Mouse (Mus musculus) heart, embryonic 16.5 days (tissue): Measurements from ENCODE around the gene Prr19. TPM values are rescaled to one million over a fixed set of nuclear protein-coding genes. Genes with fewer than 3 reads are reported as not detected.
"Not testable (repeated sequence)": the region's sequence is repeated elsewhere in the genome, so short reads cannot be mapped to it uniquely, and the experiment has no call there.

Experiments
- ATAC-seq: fragments of 200-750 bp; cut with Nextera tagmentation; replicated peaks from 2 replicates; pipeline ENCODE4 v1.8.0; 2017; ENCODE audit warnings: moderate number of reproducible peaks; ENCODE audit not compliant: insufficient read depth, low FRiP score; ENCODE audit errors: extremely low read depth
- H3K27ac ChIP-seq: fragments of 300-500 bp; sonication (generic); 2 replicates; pipeline ENCODE4 v1.5.1; 2014; ENCODE audit warnings: mild to moderate bottlenecking, low read length, control low read depth, moderate library complexity
- H3K27me3 ChIP-seq: fragments of 300-500 bp; sonication (generic); 2 replicates; pipeline ENCODE4 v1.6.1; 2014; ENCODE audit warnings: low read length, mixed read lengths; ENCODE audit not compliant: control insufficient read depth, insufficient read depth
- H3K36me3 ChIP-seq: fragments of 300-500 bp; sonication (generic); 2 replicates; pipeline ENCODE4 v1.6.1; 2014; ENCODE audit not compliant: control insufficient read depth, insufficient read depth
- H3K4me1 ChIP-seq: fragments of 300-500 bp; sonication (generic); 2 replicates; pipeline ENCODE4 v1.6.1; 2014; ENCODE audit warnings: low read length, mixed read lengths; ENCODE audit not compliant: control insufficient read depth, insufficient read depth
- H3K4me2 ChIP-seq: fragments of 300-500 bp; sonication (generic); 2 replicates; pipeline ENCODE4 v1.6.1; 2014; ENCODE audit warnings: low read depth, mild to moderate bottlenecking, control low read depth, low read length
- H3K4me3 ChIP-seq: fragments of 300-500 bp; sonication (generic); 2 replicates; pipeline ENCODE4 v1.5.1; 2014; ENCODE audit warnings: mild to moderate bottlenecking, control low read depth, low read length
- H3K9ac ChIP-seq: fragments of 300-500 bp; sonication (generic); 2 replicates; pipeline ENCODE4 v1.6.1; 2014; ENCODE audit warnings: low read length, control low read depth
- H3K9me3 ChIP-seq: fragments of 300-500 bp; sonication (generic); replicated peaks from 2 replicates; pipeline ENCODE4 v1.6.1; 2016; ENCODE audit warnings: low read length; ENCODE audit not compliant: control insufficient read depth
- WGBS: fragments of 180-500 bp; shearing (Covaris S2); extraction: QIAGEN DNeasy Blood & Tissue Kit; methylation state at CpG from one replicate; pipeline ENCODE4 v1.1.7; 2014; 5-methylcytosine and 5-hydroxymethylcytosine counted together
- polyA plus RNA-seq: library from polyadenylated mRNA; unstranded; fragments of >200 nt; fragmentation: Nextera tagmentation; extraction: Ambion mirVana; gene quantifications from 2 replicates; pipeline ENCODE4 v1.2.1, GENCODE M21; 2015

Gene Prr19
- polyA plus RNA-seq, 1 experiment from 2014 or later: not detected

GRCm38 (mm10) chr7:25323219-25323618 is 22.0 kb downstream of the Prr19 start:
- WGBS: 95% methylated on average over 2 of the region's 2 CpGs
- H3K9me3 ChIP-seq: no peaks in the 10 kb centered on the region
- no peaks in the 10 kb centered on the region for H3K27me3 ChIP-seq
- H3K36me3 ChIP-seq: no peaks in the 10 kb centered on the region; the same call in 1 of the 2 replicates
- H3K4me2 ChIP-seq: no peak overlapping the region
- H3K4me1 ChIP-seq: peaks cover 10% of the 10 kb centered on the region
- H3K4me3 ChIP-seq: no peak overlapping the region
- no peak overlapping the region for H3K27ac ChIP-seq
- no peak overlapping the region for H3K9ac ChIP-seq
- no peak for ATAC-seq

- H3K4me1 ChIP-seq, H3K27ac ChIP-seq, ATAC-seq, H3K9ac ChIP-seq, H3K9me3 ChIP-seq, H3K4me3 ChIP-seq, H3K4me2 ChIP-seq, H3K36me3 ChIP-seq, H3K27me3 ChIP-seq: not testable (repeated sequence)
- WGBS: 86% methylated on average over 6 of the region's 6 CpGs
Measured at GRCm38 (mm10) chr7:25325431-25325830, 24.2 kb downstream of the Prr19 start.

GRCm38 (mm10) chr7:25326233-25326632 is 25.0 kb downstream of the Prr19 start:
- 80% methylated on average over 8 of the region's 8 CpGs for WGBS
- Histone ChIP-seq H3K36me3 (peaks cover 3% of the 10 kb centered on the region), H3K4me1 (peaks cover 8% of the 10 kb centered on the region), H3K27ac (no peak overlapping the region), H3K4me3 (no peak overlapping the region), H3K4me2 (no peak overlapping the region), H3K9ac (no peak overlapping the region), H3K27me3 (no peaks in the 10 kb centered on the region), H3K9me3 (no peaks in the 10 kb centered on the region)
- ATAC-seq: no peak

- no peak overlapping the region for H3K4me3 ChIP-seq
- WGBS: 42% methylated on average over 16 of the region's 16 CpGs
- H3K36me3 ChIP-seq: peaks cover 16% of the 10 kb centered on the region
- H3K4me1 ChIP-seq: no peaks in the 10 kb centered on the region
- H3K9ac ChIP-seq: no peak overlapping the region
- ATAC-seq: peak; percentile 75
- H3K27me3 ChIP-seq: no peaks in the 10 kb centered on the region
- no peak overlapping the region for H3K4me2 ChIP-seq
- H3K9me3 ChIP-seq: no peaks in the 10 kb centered on the region
- no peak overlapping the region for H3K27ac ChIP-seq
Measured at GRCm38 (mm10) chr7:25333596-25334307, 32.5 kb downstream of the Prr19 start.

- peaks cover 16% of the 10 kb centered on the region for H3K36me3 ChIP-seq
Measured at GRCm38 (mm10) chr7:25334472-25334871, 33.3 kb downstream of the Prr19 start.

GRCm38 (mm10) chr7:25339329-25339728 is 38.1 kb downstream of the Prr19 start:
- Histone ChIP-seq H3K9me3 (no peaks in the 10 kb centered on the region), H3K9ac (no peak overlapping the region), H3K4me1 (no peaks in the 10 kb centered on the region), H3K27me3 (no peaks in the 10 kb centered on the region), H3K36me3 (peaks cover 17% of the 10 kb centered on the region), H3K4me2 (no peak overlapping the region), H3K27ac (no peak overlapping the region), H3K4me3 (no peak overlapping the region)
- WGBS: 88% methylated on average over 9 of the region's 9 CpGs
- ATAC-seq: no peak

More at GRCm38 (mm10) chr7:25334472-25334871, 33.3 kb downstream of the Prr19 start:
- no peaks in the 10 kb centered on the region for H3K27me3 ChIP-seq
- H3K27ac ChIP-seq: no peak overlapping the region
- H3K4me1 ChIP-seq: no peaks in the 10 kb centered on the region
- no peak overlapping the region for H3K9ac ChIP-seq
- H3K9me3 ChIP-seq: no peaks in the 10 kb centered on the region
- H3K4me3 ChIP-seq: no peak overlapping the region
- H3K4me2 ChIP-seq: no peak overlapping the region
- WGBS: 79% methylated on average over 12 of the region's 12 CpGs
- ATAC-seq: no peak

- H3K4me3 ChIP-seq: no peak overlapping the region
- H3K36me3 ChIP-seq: peaks cover 11% of the 10 kb centered on the region
- no peak overlapping the region for H3K27ac ChIP-seq
- no peaks in the 10 kb centered on the region for H3K4me1 ChIP-seq
- no peaks in the 10 kb centered on the region for H3K9me3 ChIP-seq
- ATAC-seq: no peak; the same call in 1 of the 2 replicates
- H3K27me3 ChIP-seq: no peaks in the 10 kb centered on the region
- no peak overlapping the region for H3K4me2 ChIP-seq
- H3K9ac ChIP-seq: no peak overlapping the region
- WGBS: 80% methylated on average over 20 of the region's 20 CpGs
Measured at GRCm38 (mm10) chr7:25341000-25341784, 40.0 kb downstream of the Prr19 start.

GRCm38 (mm10) chr7:25348861-25349260 is 47.6 kb downstream of the Prr19 start:
- H3K4me2 ChIP-seq: no peak overlapping the region
- H3K9me3 ChIP-seq: peaks cover 4% of the 10 kb centered on the region; the same call in 1 of the 2 replicates
- no peaks in the 10 kb centered on the region for H3K27me3 ChIP-seq
- no peak overlapping the region for H3K27ac ChIP-seq
- H3K36me3 ChIP-seq: peaks cover 27% of the 10 kb centered on the region
- no peak overlapping the region for H3K9ac ChIP-seq
- H3K4me1 ChIP-seq: no peaks in the 10 kb centered on the region
- ATAC-seq: no peak
- H3K4me3 ChIP-seq: no peak overlapping the region
- 80% methylated on average over 8 of the region's 8 CpGs for WGBS
